In genomic region chr16:30939210-30939609, GRCm38 (mm10) we compare ENCODE assay signal across 11 mouse cellular contexts.
DNase-seq lines count a peak whose midpoint lies in the region; ATAC-seq and TF ChIP-seq lines count a peak whose summit lies in the region.
"Had no signal": no experiment of that assay in that cellular context is flagged by ENCODE, and none has a peak within 500 bp of the region (broad histone marks: within the 10 kb centered on the region; RNA-seq: fewer than 3 reads in every experiment).

No protein-coding gene starts in this region.

- peaks cover 42% of the 10 kb centered on the region for H3K4me1 ChIP-seq in kidney, embryonic 15.5 days
- peaks cover 11% of the 10 kb centered on the region for H3K4me1 ChIP-seq in ES-Bruce4 (ENCODE audit: control insufficient read depth, insufficient read depth, low read length)
- peaks cover 44% of the 10 kb centered on the region for H3K4me1 ChIP-seq in embryonic facial prominence, embryonic 10.5 days
- peaks cover 22% of the 10 kb centered on the region for H3K4me1 ChIP-seq in neural tube, embryonic 15.5 days

- no peak for DNase-seq in kidney, postnatal 10 days
- DNase-seq in 3T3-L1 (ENCODE audit: low read depth, low spot score): peak; percentile 62
- peak; percentile 34 for DNase-seq in embryonic facial prominence, embryonic 10.5 days (ENCODE audit: low spot score)
- no peak for DNase-seq in right cerebral cortex, adult 2 months (ENCODE audit: low spot score in 2 of 2)
- DNase-seq: cerebellum, postnatal 25 days had no signal

- H3K36me3 ChIP-seq in kidney, embryonic 15.5 days: no peaks in the 10 kb centered on the region
- no peaks in the 10 kb centered on the region for H3K36me3 ChIP-seq in ES-Bruce4 (ENCODE audit: control insufficient read depth, insufficient read depth, low read length, poor library complexity, severe bottlenecking)
- no peaks in the 10 kb centered on the region for H3K36me3 ChIP-seq in embryonic facial prominence, embryonic 10.5 days (replicated peaks)
- no peaks in the 10 kb centered on the region for H3K36me3 ChIP-seq in neural tube, embryonic 15.5 days
- H3K36me3 ChIP-seq: limb, embryonic 13.5 days had no signal

- 71% methylated on average over 8 of the region's 8 CpGs for WGBS in kidney, embryonic 15.5 days
- 78% methylated on average over 8 of the region's 8 CpGs for WGBS in embryonic facial prominence, embryonic 10.5 days
- WGBS in neural tube, embryonic 15.5 days: 69% methylated on average over 8 of the region's 8 CpGs

- no peak overlapping the region for H3K9ac ChIP-seq in kidney, embryonic 15.5 days
- no peak overlapping the region for H3K9ac ChIP-seq in ES-Bruce4 (ENCODE audit: low read depth, poor library complexity, severe bottlenecking)
- no peak overlapping the region for H3K9ac ChIP-seq in neural tube, embryonic 15.5 days (replicated peaks)
- H3K9ac ChIP-seq: limb, embryonic 13.5 days had no signal

- ATAC-seq in kidney, embryonic 15.5 days (replicated peaks; ENCODE audit: low FRiP score): no peak
- no peak for ATAC-seq in neural tube, embryonic 15.5 days (ENCODE audit: low FRiP score)
- ATAC-seq: activated CD4-positive, CD25-positive, alpha-beta regulatory T cell, adult 4 months had no signal

- TF ChIP-seq EP300 in ES-Bruce4 (IDR thresholded peaks at IDR 0.05; ENCODE audit: insufficient read depth, low read depth, low read length): no peak

- peak; percentile 6 for TF ChIP-seq CTCF in ES-Bruce4 (IDR thresholded peaks at IDR 0.05; ENCODE audit: low read depth, low read length)

- H3K27me3 ChIP-seq in kidney, embryonic 15.5 days: no peaks in the 10 kb centered on the region
- no peaks in the 10 kb centered on the region for H3K27me3 ChIP-seq in ES-Bruce4 (ENCODE audit: control insufficient read depth, insufficient read depth, low read length, poor library complexity, severe bottlenecking)
- no peaks in the 10 kb centered on the region for H3K27me3 ChIP-seq in embryonic facial prominence, embryonic 10.5 days (replicated peaks; ENCODE audit: low read depth, poor library complexity, severe bottlenecking)
- no peaks in the 10 kb centered on the region for H3K27me3 ChIP-seq in neural tube, embryonic 15.5 days (replicated peaks)
- H3K27me3 ChIP-seq: limb, embryonic 13.5 days had no signal

- no peaks in the 10 kb centered on the region for H3K9me3 ChIP-seq in kidney, embryonic 15.5 days (replicated peaks)
- H3K9me3 ChIP-seq in ES-Bruce4 (replicated peaks; ENCODE audit: control insufficient read depth, insufficient read depth, low read length, poor library complexity, severe bottlenecking): no peaks in the 10 kb centered on the region
- no peaks in the 10 kb centered on the region for H3K9me3 ChIP-seq in embryonic facial prominence, embryonic 10.5 days
- no peaks in the 10 kb centered on the region for H3K9me3 ChIP-seq in neural tube, embryonic 15.5 days (replicated peaks)
- H3K9me3 ChIP-seq: limb, embryonic 13.5 days had no signal

- no peak overlapping the region for H3K4me3 ChIP-seq in kidney, embryonic 15.5 days (replicated peaks)
- H3K4me3 ChIP-seq in ES-Bruce4 (ENCODE audit: low read depth, low read length): no peak overlapping the region
- no peak overlapping the region for H3K4me3 ChIP-seq in embryonic facial prominence, embryonic 10.5 days
- H3K4me3 ChIP-seq in neural tube, embryonic 15.5 days (replicated peaks): no peak overlapping the region
- H3K4me3 ChIP-seq: erythroblast, embryonic 14.5 days; limb, embryonic 13.5 days had no signal

- H3K4me2 ChIP-seq in kidney, embryonic 15.5 days: no peak overlapping the region
- H3K4me2 ChIP-seq in neural tube, embryonic 15.5 days: no peak overlapping the region
- H3K4me2 ChIP-seq: limb, embryonic 13.5 days had no signal

- TF ChIP-seq POLR2A in ES-Bruce4 (IDR thresholded peaks at IDR 0.05; ENCODE audit: insufficient read depth, low read length): no peak

- 0 out of 2 replicates have a peak overlapping the region, but pooled peaks have one; percentile 50 for H3K27ac ChIP-seq in kidney, embryonic 15.5 days
- peak overlapping the region; percentile 66 for H3K27ac ChIP-seq in ES-Bruce4 (ENCODE audit: insufficient read depth, low read length)
- no peak overlapping the region for H3K27ac ChIP-seq in embryonic facial prominence, embryonic 10.5 days (replicated peaks)
- no peak overlapping the region for H3K27ac ChIP-seq in neural tube, embryonic 15.5 days (replicated peaks)
- H3K27ac ChIP-seq: limb, embryonic 13.5 days had no signal

Comparison
In these comparisons a context has a peak if more than half of its experiments do, and no peak if none do; other contexts are left out.
1. H3K27ac ChIP-seq: peak in kidney, embryonic 15.5 days (single experiment) and ES-Bruce4 (single experiment); none in embryonic facial prominence, embryonic 10.5 days (single experiment) and neural tube, embryonic 15.5 days (single experiment).
2. DNase-seq: peak in 3T3-L1 (single experiment) and embryonic facial prominence, embryonic 10.5 days (single experiment); none in kidney, postnatal 10 days (single experiment) and right cerebral cortex, adult 2 months (0 of 2).